Mouse (Mus musculus): ENCODE data around the gene Mrpl32.
A peak's percentile ranks its signal among the peaks of the same experiment; 100 is the strongest.

The Mrpl32 gene

GRCm38 (mm10) chr13:14612926-14613529 is at the start of gene Mrpl32, which contains the start of gene Psma2:
Gene Mrpl32, minus strand, starts transcription at chr13:14613165.
Gene Psma2, plus strand, starts transcription at chr13:14613240.
- DNase-seq: peak; percentile 96 to 97

- peak; percentile 55 to 69 for DNase-seq
Measured at GRCm38 (mm10) chr13:14649301-14649700, 36.3 kb upstream of the Mrpl32 start.

- DNase-seq: no peak
Measured at GRCm38 (mm10) chr13:14639998-14640397, 27.0 kb upstream of the Mrpl32 start.

GRCm38 (mm10) chr13:14629726-14630641 is 17.0 kb upstream of the Mrpl32 start, which contains the start of gene AW209491:
Gene AW209491, plus strand, starts transcription at chr13:14630154.
- peak; percentile 96 to 97 for DNase-seq

- peak; percentile 88 to 90 for DNase-seq
Measured at GRCm38 (mm10) chr13:14618724-14619123, 5.8 kb upstream of the Mrpl32 start.

- DNase-seq: no peak
Measured at GRCm38 (mm10) chr13:14613553-14613952, 588 bp upstream of the Mrpl32 start.

- DNase-seq: no peak
Measured at GRCm38 (mm10) chr13:14612463-14612862, 502 bp downstream of the Mrpl32 start.

GRCm38 (mm10) chr13:14607616-14608015 is 5.3 kb downstream of the Mrpl32 start:
- no peak for DNase-seq

- no peak for DNase-seq
Measured at GRCm38 (mm10) chr13:14602744-14603143, 10.2 kb downstream of the Mrpl32 start.

GRCm38 (mm10) chr13:14580392-14580791 is 32.6 kb downstream of the Mrpl32 start:
- DNase-seq: no peak

GRCm38 (mm10) chr13:14574128-14574527 is 38.8 kb downstream of the Mrpl32 start:
- DNase-seq: no peak

- DNase-seq: no peak
Measured at GRCm38 (mm10) chr13:14561336-14561735, 51.6 kb downstream of the Mrpl32 start.
